Mouse (Mus musculus) limb, embryonic 14.5 days (tissue): ENCODE measurements around the gene 1600014C10Rik. TPM values are rescaled to one million over a fixed set of nuclear protein-coding genes. Genes with fewer than 3 reads are reported as not detected.

ENCODE experiments used
- ATAC-seq: fragments of 200-750 bp; cut with Nextera tagmentation; 2 replicates; pipeline ENCODE4 v1.8.0; 2017; ENCODE audit warnings: low read depth, moderate number of reproducible peaks, moderate TSS enrichment; ENCODE audit not compliant: low FRiP score
- DNase-seq: peaks from one replicate; pipeline ENCODE4 v3.0.0-alpha.2; 2015; ENCODE audit warnings: low spot score
- H3K27ac ChIP-seq: fragments of 300-500 bp; sonication (generic); replicated peaks from 2 replicates; pipeline ENCODE4 v1.5.1; 2014; ENCODE audit warnings: low read depth, mild to moderate bottlenecking, low read length, moderate library complexity, mixed read lengths
- H3K27me3 ChIP-seq: fragments of 300-500 bp; sonication (generic); 2 replicates; pipeline ENCODE4 v1.6.1; 2014; ENCODE audit warnings: low read length, mixed read lengths; ENCODE audit not compliant: control insufficient read depth, insufficient read depth
- H3K36me3 ChIP-seq: fragments of 300-500 bp; sonication (generic); 2 replicates; pipeline ENCODE4 v1.6.1; 2014; ENCODE audit warnings: mild to moderate bottlenecking, low read length, moderate library complexity, mixed read lengths; ENCODE audit not compliant: control insufficient read depth, insufficient read depth
- H3K4me1 ChIP-seq: fragments of 300-500 bp; sonication (generic); 2 replicates; pipeline ENCODE4 v1.6.1; 2014; ENCODE audit warnings: antibody characterized with exemption, low read length, mixed read lengths; ENCODE audit not compliant: control insufficient read depth, insufficient read depth
- H3K4me2 ChIP-seq: fragments of 300-500 bp; sonication (generic); replicated peaks from 2 replicates; pipeline ENCODE4 v1.6.1; 2014; ENCODE audit warnings: low read depth, mild to moderate bottlenecking, low read length, moderate library complexity; ENCODE audit not compliant: severe bottlenecking
- H3K4me3 ChIP-seq: fragments of 300-500 bp; sonication (generic); replicated peaks from 2 replicates; pipeline ENCODE4 v1.5.1; 2014; ENCODE audit warnings: low read length
- H3K9ac ChIP-seq: fragments of 300-500 bp; sonication (generic); 2 replicates; pipeline ENCODE4 v1.6.1; 2014; ENCODE audit warnings: mild to moderate bottlenecking, low read depth, low read length, moderate library complexity; ENCODE audit not compliant: severe bottlenecking
- H3K9me3 ChIP-seq: fragments of 300-500 bp; sonication (generic); 2 replicates; pipeline ENCODE4 v1.6.1; 2016; ENCODE audit warnings: low read length; ENCODE audit not compliant: control insufficient read depth
- POLR2A ChIP-seq: fragments of 200-500 bp; IDR thresholded peaks from 2 replicates; pipeline ENCODE4 v1.8.0; 2012; ENCODE audit warnings: inconsistent platforms, mild to moderate bottlenecking, moderate library complexity, borderline replicate concordance; ENCODE audit not compliant: insufficient read depth, insufficient read length; ENCODE audit errors: extremely low read depth
- WGBS: fragments of 180-500 bp; shearing (Covaris S2); extraction: QIAGEN DNeasy Blood & Tissue Kit; methylation state at CpG from one replicate; pipeline ENCODE4 v1.1.7; 2014; 5-methylcytosine and 5-hydroxymethylcytosine counted together
- polyA plus RNA-seq, 2 experiments: library from polyadenylated mRNA; depleted of rRNA in 1 of 2; stranded (reverse) in 1 of 2; unstranded in 1 of 2; fragments of >200 nt; fragmentation: Nextera tagmentation in 1 of 2; extraction: Ambion mirVana in 1 of 2; gene quantifications; 2 replicates each; pipeline versions ENCODE4 v1.2.1 to v1.2.3; 2012 to 2014

The 1600014C10Rik gene
- polyA plus RNA-seq, 2 experiments: 11.4 to 15.8 TPM

DNA sequence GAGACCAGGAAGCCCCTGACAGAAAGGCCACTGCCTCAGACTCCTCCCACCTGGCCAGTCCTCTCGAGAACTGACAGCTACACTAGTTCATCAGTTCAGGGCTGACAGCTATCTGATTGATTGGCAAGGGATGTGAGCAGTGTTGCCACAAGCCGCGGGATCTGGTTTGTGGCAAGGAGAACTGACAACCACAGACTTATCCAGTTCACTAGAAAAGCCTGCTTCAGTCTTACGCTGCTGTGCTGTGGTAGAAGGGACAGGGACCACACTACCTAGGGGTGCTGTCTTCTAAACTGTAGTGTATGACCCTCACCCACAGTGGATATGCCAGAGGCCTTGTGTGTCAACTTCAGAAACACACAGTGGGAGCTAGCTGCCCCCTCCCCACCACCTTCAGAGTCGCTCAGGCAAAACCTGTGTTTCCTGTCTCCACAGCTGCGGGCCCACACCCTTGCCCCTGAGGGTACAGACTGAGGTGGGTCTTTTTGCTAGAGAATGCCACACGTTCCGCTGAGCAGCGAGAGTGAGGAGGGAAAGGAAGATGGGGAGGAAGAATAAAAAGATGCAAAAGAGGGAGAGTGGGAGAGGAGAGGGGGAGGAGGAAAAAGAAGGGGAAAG, 19.5 kb upstream of the 1600014C10Rik start:
- Histone ChIP-seq H3K4me2 (no peak overlapping the region), H3K4me1 (no peaks in the 10 kb centered on the region; the same call in 1 of the 2 replicates), H3K9ac (no peak overlapping the region), H3K27ac (no peak overlapping the region), H3K36me3 (no peaks in the 10 kb centered on the region), H3K27me3 (no peaks in the 10 kb centered on the region), H3K9me3 (no peaks in the 10 kb centered on the region), H3K4me3 (no peak overlapping the region)
- no peak for TF ChIP-seq POLR2A
- 32% methylated on average over 9 of the region's 9 CpGs for WGBS
- DNase-seq: no peak
- 0 out of 2 replicates have a peak, but pooled peaks have one; percentile 12 for ATAC-seq

DNA sequence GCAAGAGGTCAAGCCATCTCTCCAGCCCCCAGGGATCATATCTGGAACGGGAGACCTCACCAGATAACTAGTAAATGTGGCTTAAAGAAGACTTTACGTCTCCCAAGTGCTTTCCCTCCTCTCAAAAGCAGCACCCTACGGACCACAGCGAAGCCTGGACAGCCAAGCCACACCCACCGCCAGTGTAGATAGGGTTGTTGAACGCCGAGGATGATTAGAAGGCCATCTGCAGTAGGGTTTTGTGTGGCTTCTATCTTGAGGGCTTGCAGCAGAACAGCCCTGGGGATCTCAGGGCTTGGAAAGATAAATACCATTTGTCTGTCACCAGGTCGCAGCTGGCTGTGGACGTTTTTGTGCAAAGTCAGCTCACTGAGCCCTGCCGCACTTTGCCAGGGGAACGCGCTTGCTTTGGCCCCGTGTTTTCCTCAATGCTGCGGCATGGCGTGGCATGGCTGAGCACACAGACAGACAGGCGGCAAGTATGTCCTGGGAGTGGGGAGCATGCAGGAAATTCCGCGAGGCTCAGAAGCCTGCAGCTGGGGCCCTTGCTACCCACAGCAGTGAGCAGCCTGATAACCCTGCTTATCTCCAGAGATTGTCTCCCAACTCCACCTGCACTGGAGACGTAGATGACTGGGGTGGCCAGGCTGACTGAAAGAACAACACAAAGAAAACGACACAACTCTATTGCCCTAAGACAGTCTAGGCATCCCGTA, 15.9 kb upstream of the 1600014C10Rik start:
- H3K4me3 ChIP-seq: 0 out of 2 replicates have a peak overlapping the region, but pooled peaks have one; percentile 2
- no peak overlapping the region; the same call in 1 of the 2 replicates for H3K9ac ChIP-seq
- H3K27me3 ChIP-seq: no peaks in the 10 kb centered on the region
- peak overlapping the region; percentile 25 for H3K4me2 ChIP-seq
- no peaks in the 10 kb centered on the region; the same call in 1 of the 2 replicates for H3K4me1 ChIP-seq
- H3K36me3 ChIP-seq: no peaks in the 10 kb centered on the region
- H3K27ac ChIP-seq: no peak overlapping the region
- H3K9me3 ChIP-seq: no peaks in the 10 kb centered on the region
- ATAC-seq (no peak), DNase-seq (no peak)
- TF ChIP-seq POLR2A: no peak
- 60% methylated on average over 21 of the region's 21 CpGs for WGBS

DNA sequence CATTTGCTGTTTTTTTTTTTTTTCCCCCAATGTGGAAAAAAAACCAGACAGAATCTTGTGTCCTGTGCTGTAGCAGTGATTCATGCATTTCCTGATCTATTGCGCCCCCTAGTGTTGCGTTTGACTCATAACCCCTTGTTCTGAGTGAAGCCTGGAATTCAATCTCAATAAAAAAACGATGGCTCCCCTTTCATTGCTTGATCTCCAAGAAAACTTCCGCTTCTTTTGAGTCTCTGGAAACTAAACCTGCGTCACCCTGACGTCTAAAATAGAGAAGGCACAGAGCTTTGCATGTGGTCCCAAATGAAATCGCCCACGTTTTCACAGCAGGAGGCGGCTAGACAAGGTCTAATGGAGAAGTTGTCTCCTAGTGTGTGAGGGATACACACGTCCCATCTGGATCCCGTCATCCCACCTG, 15.3 kb upstream of the 1600014C10Rik start:
- Histone ChIP-seq H3K9me3 (no peaks in the 10 kb centered on the region), H3K36me3 (no peaks in the 10 kb centered on the region), H3K27me3 (no peaks in the 10 kb centered on the region), H3K4me3 (no peak overlapping the region), H3K4me1 (no peaks in the 10 kb centered on the region; the same call in 1 of the 2 replicates), H3K9ac (no peak overlapping the region), H3K4me2 (peak overlapping the region; percentile 25; the same call in 1 of the 2 replicates), H3K27ac (no peak overlapping the region)
- DNase-seq (peak; percentile 79), ATAC-seq (peak; percentile 73; the same call in 1 of the 2 replicates)
- TF ChIP-seq POLR2A: no peak
- 14% methylated on average over 11 of the region's 11 CpGs for WGBS

GRCm38 (mm10) chr7:38173871-38174270, 9.1 kb upstream of the 1600014C10Rik start:
- no peak for TF ChIP-seq POLR2A
- 27% methylated on average over 14 of the region's 14 CpGs for WGBS
- no peaks in the 10 kb centered on the region for H3K36me3 ChIP-seq

GRCm38 (mm10) chr7:38174321-38175148, 8.5 kb upstream of the 1600014C10Rik start:
- no peak overlapping the region for H3K27ac ChIP-seq
- ATAC-seq: peak; percentile 50; the same call in 1 of the 2 replicates
- peak overlapping the region; percentile 60 for H3K9ac ChIP-seq
- H3K4me2 ChIP-seq: peak overlapping the region; percentile 49
- H3K4me3 ChIP-seq: peak overlapping the region; percentile 24
- no peaks in the 10 kb centered on the region for H3K9me3 ChIP-seq
- H3K36me3 ChIP-seq: no peaks in the 10 kb centered on the region
- 0 out of 2 replicates have a peak, but pooled peaks have one; percentile 15 for TF ChIP-seq POLR2A
- WGBS: 16% methylated on average over 31 of the region's 31 CpGs
- peaks cover 7% of the 10 kb centered on the region; the same call in 1 of the 2 replicates for H3K4me1 ChIP-seq
- DNase-seq: no peak
- H3K27me3 ChIP-seq: no peaks in the 10 kb centered on the region

More at GRCm38 (mm10) chr7:38173871-38174270, 9.1 kb upstream of the 1600014C10Rik start:
- H3K9ac ChIP-seq: peak overlapping the region; percentile 60
- no peaks in the 10 kb centered on the region for H3K9me3 ChIP-seq
- no peaks in the 10 kb centered on the region for H3K27me3 ChIP-seq
- H3K4me1 ChIP-seq: peaks cover 7% of the 10 kb centered on the region; the same call in 1 of the 2 replicates
- peak overlapping the region; percentile 49 for H3K4me2 ChIP-seq
- DNase-seq (no peak), ATAC-seq (no peak)
- peak overlapping the region; percentile 24 for H3K4me3 ChIP-seq
- H3K27ac ChIP-seq: no peak overlapping the region
